Mouse (Mus musculus): ENCODE results near the gene Fgfr2.

Gene Fgfr2

DNA sequence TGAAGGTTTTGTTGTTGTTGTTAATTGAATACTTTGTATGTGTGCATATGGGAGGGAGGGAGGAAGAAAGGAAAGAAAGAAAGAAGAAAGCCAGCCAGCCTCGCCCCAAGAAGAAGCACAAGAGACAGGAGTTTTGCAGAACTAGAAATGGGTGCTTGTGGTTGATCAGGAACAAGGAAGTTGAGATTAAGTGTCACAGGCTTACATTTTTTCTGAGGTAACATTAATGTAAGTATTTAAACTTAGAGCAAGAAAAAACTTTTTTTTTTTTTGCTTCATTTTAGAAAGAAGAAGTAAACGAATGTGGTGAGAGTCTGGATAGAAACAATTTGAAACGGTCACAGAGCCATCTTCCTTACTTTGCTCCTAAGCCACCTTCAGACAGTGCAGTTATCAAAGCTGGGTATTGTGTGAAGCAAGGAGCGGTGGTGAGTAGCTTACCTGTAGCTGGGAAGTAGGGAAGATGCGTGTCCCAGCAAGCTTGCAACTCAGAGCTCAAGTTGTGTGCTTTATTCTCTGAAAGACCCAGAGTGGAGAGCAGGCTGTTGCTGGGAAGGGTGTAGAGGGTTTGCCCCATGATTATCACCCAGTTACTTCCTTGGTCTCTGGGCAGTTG is 2222.8 kb downstream of the Fgfr2 start:
- DNase-seq, result no peak

- peak; percentile 37 to 50 for DNase-seq
Measured at GRCm38 (mm10) chr7:130898373-130898772, 2224.8 kb downstream of the Fgfr2 start.

GRCm38 (mm10) chr7:130897201-130897600 is 2225.9 kb downstream of the Fgfr2 start:
- no peak for DNase-seq

DNA sequence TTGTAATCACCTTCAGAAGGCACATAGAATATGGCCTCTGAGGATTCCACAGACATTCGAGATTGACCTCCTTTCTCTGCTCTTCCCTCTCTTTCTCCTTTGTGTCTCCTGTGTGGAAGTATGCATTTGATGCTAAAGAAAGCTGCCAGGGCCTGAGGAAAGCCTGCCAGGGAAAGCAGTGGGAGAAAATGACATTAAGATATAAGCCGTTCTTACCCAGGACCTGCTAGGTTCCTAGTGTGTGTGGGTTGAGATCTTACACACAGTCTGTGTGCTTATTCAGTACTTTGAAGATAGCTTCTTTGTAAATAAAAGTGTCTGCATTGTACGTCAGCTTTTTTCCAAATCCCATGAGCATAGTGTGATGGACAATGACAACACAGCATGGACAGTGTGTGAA is 2227.1 kb downstream of the Fgfr2 start:
- DNase-seq, result no peak

- DNase-seq, result no peak
Measured at GRCm38 (mm10) chr7:130895618-130895945, 2227.6 kb downstream of the Fgfr2 start.

- DNase-seq, result peak; percentile 36 to 39
Measured at GRCm38 (mm10) chr7:130894931-130895617, 2228.1 kb downstream of the Fgfr2 start.

- no peak for DNase-seq
Measured at GRCm38 (mm10) chr7:130892973-130893372, 2230.2 kb downstream of the Fgfr2 start.

DNA sequence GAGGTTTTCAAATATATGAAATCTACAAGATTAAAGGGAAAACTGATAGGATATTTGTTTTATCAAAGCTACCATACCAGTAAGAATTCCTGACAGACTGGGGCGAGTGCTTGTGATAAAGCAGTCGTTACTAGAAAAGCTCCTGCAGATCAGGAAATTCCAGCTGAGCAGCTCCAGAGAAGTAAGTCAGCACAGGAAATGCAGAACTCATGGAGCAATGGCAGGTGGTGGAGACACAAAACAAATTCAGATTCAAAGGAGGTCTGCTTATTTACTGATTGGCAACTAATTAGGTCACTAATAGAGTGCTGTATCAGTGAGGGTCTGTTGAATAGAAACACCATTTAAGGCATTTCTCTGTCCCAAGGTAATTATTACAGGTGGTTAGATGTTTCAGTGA is 2232.3 kb downstream of the Fgfr2 start:
- DNase-seq, result no peak

DNA sequence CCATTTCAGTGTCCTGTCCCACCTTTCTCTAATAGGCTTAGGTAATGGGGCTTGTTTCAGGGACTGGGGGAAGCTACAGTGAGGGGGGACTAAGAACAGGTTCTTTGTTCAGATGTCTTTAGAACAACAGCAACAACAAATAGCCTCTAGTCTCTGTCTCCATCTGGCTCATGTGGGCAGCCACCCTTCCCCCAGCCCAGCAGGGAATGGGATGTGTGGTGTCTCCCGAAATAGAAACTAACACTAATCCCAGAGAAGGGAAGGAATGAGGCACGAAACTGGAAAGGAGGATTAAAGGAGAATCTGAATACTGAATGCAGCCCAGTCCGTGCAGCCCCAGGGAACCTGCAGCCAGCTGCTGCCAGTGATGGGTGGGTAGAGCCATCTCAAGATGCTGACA is 2235.2 kb downstream of the Fgfr2 start:
- no peak for DNase-seq

GRCm38 (mm10) chr7:130886246-130886645 is 2236.9 kb downstream of the Fgfr2 start:
- DNase-seq, result no peak

DNA sequence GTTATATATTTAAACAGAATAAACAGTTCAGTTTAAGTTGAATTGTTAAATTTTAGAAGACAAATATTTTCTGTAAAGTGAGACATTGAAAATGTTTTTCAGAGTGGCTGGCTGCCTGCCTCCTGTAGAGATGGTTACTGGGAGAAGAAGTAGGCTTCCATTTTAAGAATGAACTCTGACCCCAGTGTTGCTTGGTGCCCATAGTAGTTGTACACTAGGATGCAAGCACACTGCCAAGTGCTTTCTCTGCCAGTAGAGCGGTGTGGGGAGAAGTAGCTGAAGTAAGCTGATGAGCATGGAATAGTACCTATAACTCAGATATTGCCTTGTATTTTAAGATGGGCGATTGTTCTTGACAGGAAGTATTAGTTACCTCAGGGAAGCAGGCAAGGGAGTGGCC is 2239.0 kb downstream of the Fgfr2 start:
- no peak for DNase-seq

- peak in 1 of 2 experiments; percentile 10 for DNase-seq
Measured at GRCm38 (mm10) chr7:130867256-130867655, 2255.9 kb downstream of the Fgfr2 start.

GRCm38 (mm10) chr7:130866640-130867039 is 2256.5 kb downstream of the Fgfr2 start:
- no peak for DNase-seq

DNA sequence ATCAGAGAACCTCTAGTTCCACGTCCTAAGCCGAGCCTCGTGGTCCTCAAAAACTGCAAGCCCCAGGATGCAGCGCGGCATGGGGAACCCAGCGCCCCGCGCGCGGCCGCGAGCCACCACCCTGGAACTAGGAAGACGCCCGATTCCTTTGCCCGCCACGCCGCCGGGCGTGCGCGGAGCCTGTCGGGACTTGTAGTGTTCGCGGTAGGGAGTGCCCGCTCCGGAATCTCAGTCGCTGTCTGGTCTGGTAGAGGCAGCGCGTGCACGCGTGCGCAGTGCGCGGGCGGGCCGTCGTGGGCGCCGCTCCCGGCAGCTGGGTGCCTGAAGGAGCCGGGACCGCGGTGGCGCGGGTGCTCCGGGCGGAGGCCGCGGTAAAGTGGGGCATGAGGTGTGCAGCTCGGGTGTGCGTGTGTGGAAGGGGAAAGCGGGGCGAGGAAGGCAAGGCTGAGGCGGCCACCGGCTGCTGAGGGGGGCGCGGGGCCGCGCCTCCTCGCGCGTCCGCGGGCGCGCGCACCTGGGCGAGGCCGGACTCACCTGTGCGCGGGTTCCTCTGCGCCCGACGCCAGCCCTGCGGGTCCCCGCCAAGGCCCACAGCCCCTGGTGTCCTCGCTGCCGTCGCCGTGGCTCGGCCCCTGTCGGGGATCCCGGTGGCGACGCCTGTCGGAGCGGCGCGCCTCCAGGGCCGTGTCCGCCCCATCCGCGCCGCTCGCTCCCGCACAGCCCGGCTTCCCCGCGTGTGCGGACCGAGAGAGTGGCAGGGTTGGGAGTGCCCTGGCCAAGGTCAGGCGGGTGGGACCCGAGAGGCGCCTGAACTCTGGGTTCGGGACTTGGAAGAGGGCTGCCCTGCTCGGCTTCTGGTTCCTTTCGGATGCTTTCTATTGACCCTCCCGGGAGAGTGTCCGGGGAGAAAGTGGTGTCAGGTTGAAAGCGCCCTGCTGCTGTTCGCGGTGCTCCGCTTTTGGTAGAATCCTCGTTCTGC is 2257.2 kb downstream of the Fgfr2 start, which contains the start of gene Plekha1:
Plekha1 (plus strand) TSS at position 144 of the 979 bp plus-strand sequence.
- peak; percentile 95 to 97 for DNase-seq

DNA sequence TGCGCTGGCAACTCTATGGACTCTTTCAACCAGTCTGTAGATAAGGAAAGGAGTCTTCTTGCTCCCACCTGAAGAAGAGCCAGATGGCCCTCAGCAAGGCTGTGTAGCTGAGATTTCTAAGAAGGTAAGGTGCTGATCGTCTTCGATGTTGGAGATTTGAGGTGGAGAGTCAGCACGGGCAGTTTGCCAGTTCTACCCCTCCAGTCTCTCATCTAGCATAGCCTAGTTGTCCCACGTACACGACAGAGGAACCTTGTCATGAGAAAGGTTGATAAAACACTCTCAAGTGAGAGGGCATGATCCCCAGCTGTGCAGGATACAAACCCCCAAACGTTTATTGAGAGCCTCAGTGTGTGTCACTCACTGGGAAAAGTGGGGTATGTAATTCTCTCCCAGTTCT is 2258.4 kb downstream of the Fgfr2 start:
- DNase-seq, result no peak

- DNase-seq, result peak; percentile 26 to 43
Measured at GRCm38 (mm10) chr7:130862501-130862900, 2260.6 kb downstream of the Fgfr2 start.

DNA sequence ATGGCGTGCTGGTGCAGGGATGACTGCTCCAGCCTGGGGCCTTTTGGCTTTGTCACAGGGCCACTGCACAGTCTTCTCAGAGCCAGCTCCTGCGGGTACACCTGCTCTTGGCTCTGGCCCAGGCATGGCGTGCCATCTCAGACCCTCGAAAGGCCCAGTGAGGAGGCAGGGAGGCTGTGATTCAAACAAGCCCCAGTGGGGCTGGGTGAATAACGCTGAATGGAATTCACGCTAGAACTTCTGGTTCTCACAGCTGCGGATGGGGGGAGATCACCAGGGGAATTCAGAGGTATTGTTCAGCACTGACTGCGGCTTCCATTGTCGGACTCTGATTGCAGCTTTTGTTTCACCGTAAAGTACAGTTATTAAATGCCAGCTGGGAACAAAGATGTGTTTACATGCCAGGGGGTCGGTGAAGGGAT is 2262.4 kb downstream of the Fgfr2 start:
- DNase-seq, result peak; percentile 51 to 57

- DNase-seq, result no peak
Measured at GRCm38 (mm10) chr7:130859926-130860325, 2263.2 kb downstream of the Fgfr2 start.

- DNase-seq, result no peak
Measured at GRCm38 (mm10) chr7:130857973-130858372, 2265.2 kb downstream of the Fgfr2 start.

GRCm38 (mm10) chr7:130855681-130856080 is 2267.5 kb downstream of the Fgfr2 start:
- no peak for DNase-seq

DNA sequence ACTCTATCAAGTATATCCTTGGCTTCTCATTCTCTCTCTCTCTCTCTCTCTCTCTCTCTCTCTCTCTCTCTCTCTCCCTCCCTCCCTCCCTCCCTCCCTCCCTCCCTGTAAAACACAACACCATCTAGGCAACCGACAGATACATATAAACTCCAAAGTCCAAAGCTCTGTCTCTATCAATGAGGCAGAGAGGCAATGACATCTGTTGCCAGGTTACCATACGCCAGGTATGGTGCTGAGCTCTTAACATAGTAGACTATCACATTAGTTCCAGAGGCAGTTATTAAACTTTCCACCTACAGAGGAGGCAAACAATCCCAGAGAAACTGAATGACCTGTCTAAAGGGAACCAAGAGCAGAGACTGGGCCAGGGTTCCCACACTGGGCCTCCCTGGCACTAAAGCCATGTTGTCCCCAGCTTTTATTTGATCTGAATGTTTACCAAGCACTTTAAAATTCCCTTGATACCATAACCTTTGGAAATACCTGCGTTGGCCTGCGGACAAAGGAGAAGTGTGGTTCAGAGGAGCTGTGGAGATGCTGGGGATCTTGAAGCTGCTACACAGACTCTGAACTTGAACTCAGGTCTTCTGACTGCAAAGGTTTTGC is 2268.4 kb downstream of the Fgfr2 start:
- DNase-seq, result no peak

DNA sequence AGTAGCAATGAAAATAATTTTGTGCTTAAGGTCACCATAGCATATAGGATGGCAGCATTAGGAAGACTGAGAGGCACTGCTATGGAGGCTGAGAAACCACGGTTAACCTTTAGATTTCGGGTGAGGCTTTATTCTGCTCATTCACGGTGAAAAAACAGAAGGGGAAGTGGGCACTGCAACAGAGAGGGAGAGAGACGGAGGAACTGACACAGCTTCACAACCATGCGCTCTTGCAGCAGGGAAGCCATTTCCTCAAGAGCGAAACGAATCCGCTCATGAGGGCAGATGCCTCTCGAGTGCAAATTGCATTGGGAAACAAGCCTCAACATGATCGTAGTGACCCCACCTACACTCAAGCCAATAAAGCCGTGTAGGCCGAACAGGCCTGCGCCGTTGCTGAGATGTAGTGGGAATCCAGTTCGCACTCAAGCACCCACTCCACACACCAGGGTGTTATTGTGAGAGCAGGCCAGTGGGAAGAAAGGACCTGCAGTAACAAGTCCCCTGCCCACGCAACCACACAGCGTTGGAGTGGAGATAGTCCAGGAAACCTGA is 2275.9 kb downstream of the Fgfr2 start:
- DNase-seq, result no peak
